ENCODE assay signal across 16 mouse cellular contexts in genomic region chr12:4914441-4914840, GRCm38 (mm10).
"Had no signal": no experiment of that assay in that cellular context is flagged by ENCODE, and none has a peak within 500 bp of the region (broad histone marks: within the 10 kb centered on the region; RNA-seq: fewer than 3 reads in every experiment).

No protein-coding gene starts in this region.

- H3K27me3 ChIP-seq: midbrain, embryonic 12.5 days; neural tube, embryonic 12.5 days had no signal

- H3K36me3 ChIP-seq: midbrain, embryonic 10.5 days; midbrain, embryonic 12.5 days; neural tube, embryonic 12.5 days had no signal

- DNase-seq: lung, adult 18-20 months; lung, embryonic 14.5 days; lung, postnatal 10 days; lung, postnatal 4 days; midbrain, embryonic 14.5 days; retina, postnatal 1 day; right cerebral cortex, adult 18-20 months; spleen, adult 18-20 months; thymus, adult 18-20 months; thymus, postnatal 25 days; thymus, postnatal 4 days had no signal

- H3K27ac ChIP-seq: liver, embryonic 14.5 days; midbrain, embryonic 10.5 days; midbrain, embryonic 12.5 days; neural tube, embryonic 12.5 days had no signal

- H3K4me3 ChIP-seq: midbrain, embryonic 10.5 days; midbrain, embryonic 12.5 days; myocyte; neural tube, embryonic 12.5 days had no signal
